27 mouse cellular contexts compared by ENCODE assay signal in genomic region chr2:35434576-35435123, GRCm38 (mm10). TPM values are rescaled to one million over a fixed set of nuclear protein-coding genes. Genes with fewer than 3 reads are reported as not detected.
DNase-seq lines count a peak whose midpoint lies in the region; ATAC-seq and TF ChIP-seq lines count a peak whose summit lies in the region.
"Had no signal": no experiment of that assay in that cellular context is flagged by ENCODE, and none has a peak within 500 bp of the region (broad histone marks: within the 10 kb centered on the region; RNA-seq: fewer than 3 reads in every experiment).

No protein-coding gene starts in this region.

- no peak for DNase-seq in forebrain, embryonic 10.5 days (ENCODE audit: extremely low spot score, low spot score)
- no peak for DNase-seq in forebrain, postnatal 0 days
- DNase-seq in heart, postnatal 10 days: no peak
- peak; percentile 11 for DNase-seq in ES-CJ7 (ENCODE audit: low read depth, low spot score)
- DNase-seq in limb, embryonic 14.5 days (ENCODE audit: low spot score): no peak
- no peak for DNase-seq in adrenal gland, adult 18-20 months (ENCODE audit: low spot score in 2 of 2)
- DNase-seq: adrenal gland, postnatal 10 days; cerebellum, adult 8-10 months; left cerebral cortex, postnatal 4 days; lung, postnatal 14 days; spleen, adult 18-20 months; thymus, postnatal 36 days had no signal

- ATAC-seq in forebrain, postnatal 0 days: no peak
- ATAC-seq in heart, embryonic 15.5 days (replicated peaks; ENCODE audit: insufficient number of reproducible peaks, insufficient read depth, low FRiP score, low read depth): no peak
- peak; percentile 18; the same call in 1 of the 2 replicates for ATAC-seq in limb, embryonic 14.5 days (ENCODE audit: low FRiP score, low read depth)
- no peak for ATAC-seq in neural tube, embryonic 15.5 days (ENCODE audit: low FRiP score)
- ATAC-seq: CD4-positive, CD25-positive, alpha-beta regulatory T cell, adult 4 months had no signal

- TF ChIP-seq POLR2A in limb, embryonic 14.5 days (IDR thresholded peaks at IDR 0.05; ENCODE audit: borderline replicate concordance, extremely low read depth, insufficient read depth, insufficient read length): no peak

- H3K27me3 ChIP-seq in forebrain, embryonic 10.5 days (ENCODE audit: poor library complexity, severe bottlenecking): no peaks in the 10 kb centered on the region
- H3K27me3 ChIP-seq in forebrain, postnatal 0 days (ENCODE audit: insufficient read depth, low read length): no peaks in the 10 kb centered on the region
- no peaks in the 10 kb centered on the region for H3K27me3 ChIP-seq in heart, embryonic 15.5 days
- H3K27me3 ChIP-seq in limb, embryonic 14.5 days (ENCODE audit: control insufficient read depth, insufficient read depth, low read length): no peaks in the 10 kb centered on the region
- no peaks in the 10 kb centered on the region for H3K27me3 ChIP-seq in neural tube, embryonic 15.5 days (replicated peaks)
- H3K27me3 ChIP-seq: embryonic facial prominence, embryonic 12.5 days; hindbrain, embryonic 12.5 days; kidney, embryonic 15.5 days; megakaryocyte, embryonic 14.5 days had no signal

- no peak for TF ChIP-seq CTCF in forebrain, postnatal 0 days (IDR thresholded peaks at IDR 0.05; ENCODE audit: low read depth)

- intact Hi-C loops in heart, postnatal 10 days (cut with DNase I): loop anchor here (5.0 kb wide), 1 partner anchor 78 kb away; no protein-coding TSS in a partner anchor

- H3K36me3 ChIP-seq in forebrain, embryonic 10.5 days (replicated peaks): no peaks in the 10 kb centered on the region
- no peaks in the 10 kb centered on the region for H3K36me3 ChIP-seq in forebrain, postnatal 0 days (ENCODE audit: insufficient read depth)
- H3K36me3 ChIP-seq in heart, embryonic 15.5 days: no peaks in the 10 kb centered on the region
- H3K36me3 ChIP-seq in limb, embryonic 14.5 days (ENCODE audit: control insufficient read depth, insufficient read depth, low read length): no peaks in the 10 kb centered on the region
- H3K36me3 ChIP-seq in neural tube, embryonic 15.5 days: no peaks in the 10 kb centered on the region
- H3K36me3 ChIP-seq: embryonic facial prominence, embryonic 12.5 days; hindbrain, embryonic 12.5 days; kidney, embryonic 15.5 days had no signal

- no peak overlapping the region for H3K4me2 ChIP-seq in forebrain, postnatal 0 days (ENCODE audit: low read depth)
- H3K4me2 ChIP-seq in heart, embryonic 15.5 days: no peak overlapping the region
- no peak overlapping the region for H3K4me2 ChIP-seq in limb, embryonic 14.5 days (replicated peaks; ENCODE audit: low read depth, low read length, severe bottlenecking)
- H3K4me2 ChIP-seq in neural tube, embryonic 15.5 days: no peak overlapping the region
- H3K4me2 ChIP-seq: embryonic facial prominence, embryonic 12.5 days; hindbrain, embryonic 12.5 days; kidney, embryonic 15.5 days had no signal

- no peaks in the 10 kb centered on the region for H3K9me3 ChIP-seq in forebrain, embryonic 10.5 days
- no peaks in the 10 kb centered on the region for H3K9me3 ChIP-seq in forebrain, postnatal 0 days (ENCODE audit: low read length)
- no peaks in the 10 kb centered on the region for H3K9me3 ChIP-seq in heart, embryonic 15.5 days (replicated peaks)
- no peaks in the 10 kb centered on the region for H3K9me3 ChIP-seq in limb, embryonic 14.5 days (ENCODE audit: control insufficient read depth, low read length)
- H3K9me3 ChIP-seq in neural tube, embryonic 15.5 days (replicated peaks): no peaks in the 10 kb centered on the region
- H3K9me3 ChIP-seq: embryonic facial prominence, embryonic 12.5 days; hindbrain, embryonic 12.5 days; kidney, embryonic 15.5 days; megakaryocyte, embryonic 14.5 days had no signal

- WGBS in forebrain, embryonic 10.5 days: 84% methylated on average over 6 of the region's 6 CpGs
- 76% methylated on average over 6 of the region's 6 CpGs for WGBS in forebrain, postnatal 0 days
- 66% methylated on average over 6 of the region's 6 CpGs for WGBS in heart, embryonic 15.5 days
- WGBS in limb, embryonic 14.5 days: 61% methylated on average over 6 of the region's 6 CpGs
- WGBS in neural tube, embryonic 15.5 days: 87% methylated on average over 6 of the region's 6 CpGs

- no peak overlapping the region for H3K9ac ChIP-seq in forebrain, postnatal 0 days
- no peak overlapping the region for H3K9ac ChIP-seq in heart, embryonic 15.5 days
- H3K9ac ChIP-seq in limb, embryonic 14.5 days (ENCODE audit: low read depth, low read length, severe bottlenecking): no peak overlapping the region
- H3K9ac ChIP-seq in neural tube, embryonic 15.5 days (replicated peaks): no peak overlapping the region
- H3K9ac ChIP-seq: embryonic facial prominence, embryonic 12.5 days; hindbrain, embryonic 12.5 days; kidney, embryonic 15.5 days had no signal

- 0 out of 2 replicates have a peak overlapping the region, but pooled peaks have one; percentile 15 for H3K27ac ChIP-seq in forebrain, embryonic 10.5 days
- no peak overlapping the region for H3K27ac ChIP-seq in forebrain, postnatal 0 days (ENCODE audit: low read depth, low read length)
- H3K27ac ChIP-seq in heart, embryonic 15.5 days: peak overlapping the region; percentile 72
- H3K27ac ChIP-seq in limb, embryonic 14.5 days (replicated peaks; ENCODE audit: low read depth, low read length): no peak overlapping the region
- no peak overlapping the region for H3K27ac ChIP-seq in neural tube, embryonic 15.5 days (replicated peaks)
- H3K27ac ChIP-seq: embryonic facial prominence, embryonic 12.5 days; hindbrain, embryonic 12.5 days had no signal

- peaks cover 31% of the 10 kb centered on the region for H3K4me1 ChIP-seq in forebrain, embryonic 10.5 days
- H3K4me1 ChIP-seq in forebrain, postnatal 0 days (ENCODE audit: insufficient read depth): no peaks in the 10 kb centered on the region
- H3K4me1 ChIP-seq in heart, embryonic 15.5 days (replicated peaks): peaks cover 43% of the 10 kb centered on the region
- H3K4me1 ChIP-seq in limb, embryonic 14.5 days (ENCODE audit: control insufficient read depth, insufficient read depth, low read length): peaks cover 26% of the 10 kb centered on the region
- H3K4me1 ChIP-seq in neural tube, embryonic 15.5 days: peaks cover 16% of the 10 kb centered on the region

- no peak overlapping the region for H3K4me3 ChIP-seq in forebrain, embryonic 10.5 days
- H3K4me3 ChIP-seq in forebrain, postnatal 0 days (ENCODE audit: low read depth, low read length): no peak overlapping the region
- no peak overlapping the region for H3K4me3 ChIP-seq in heart, embryonic 15.5 days
- no peak overlapping the region for H3K4me3 ChIP-seq in limb, embryonic 14.5 days (replicated peaks; ENCODE audit: low read length)
- H3K4me3 ChIP-seq in neural tube, embryonic 15.5 days (replicated peaks): no peak overlapping the region
- H3K4me3 ChIP-seq: embryonic facial prominence, embryonic 12.5 days; hindbrain, embryonic 12.5 days; kidney, embryonic 15.5 days; megakaryocyte, embryonic 14.5 days had no signal

RNA-seq across cellular contexts. Expression of gene Ggta1, which starts 28.4 kb away (rescaled TPM):
- 6.4 TPM in 2 replicates for polyA plus RNA-seq in forebrain, embryonic 10.5 days (2016; fragmentation: Nextera tagmentation; extraction: Ambion mirVana)
- total RNA-seq in forebrain, postnatal 0 days (2014; rRNA removed): 6.8 and 7.9 TPM in 2 replicates
- 3.0 and 4.3 TPM in 2 replicates for polyA plus RNA-seq in forebrain, postnatal 0 days (2015; fragmentation: Nextera tagmentation; extraction: Ambion mirVana)
- 27.4 and 31.6 TPM in 2 replicates for polyA plus RNA-seq in heart, embryonic 15.5 days (2015; fragmentation: Nextera tagmentation; extraction: Ambion mirVana)
- 10 to 100 TPM; 19.9 to 28.8 TPM for total RNA-seq in heart, postnatal 10 days (2021)
- 27.4 TPM in 2 replicates for polyA plus RNA-seq in limb, embryonic 14.5 days (2012; rRNA removed)
- polyA plus RNA-seq in limb, embryonic 14.5 days (2014; fragmentation: Nextera tagmentation; extraction: Ambion mirVana): 29.2 and 36.1 TPM in 2 replicates
- 7.4 and 14.2 TPM in 2 replicates for polyA plus RNA-seq in neural tube, embryonic 15.5 days (2015; fragmentation: Nextera tagmentation; extraction: Ambion mirVana)
- total RNA-seq in adrenal gland, adult 18-20 months (2021): 1 to 10 TPM; 9.4 to 9.8 TPM

RNA-seq across cellular contexts. Expression of gene 4930402F06Rik, which starts 37.7 kb away (rescaled TPM):
- not detected in 2 replicates for polyA plus RNA-seq in forebrain, embryonic 10.5 days (2016; fragmentation: Nextera tagmentation; extraction: Ambion mirVana)
- not detected in 2 replicates for total RNA-seq in forebrain, postnatal 0 days (2014; rRNA removed)
- polyA plus RNA-seq in forebrain, postnatal 0 days (2015; fragmentation: Nextera tagmentation; extraction: Ambion mirVana): not detected in 2 replicates
- polyA plus RNA-seq in heart, embryonic 15.5 days (2015; fragmentation: Nextera tagmentation; extraction: Ambion mirVana): not detected in 2 replicates
- not detected for total RNA-seq in heart, postnatal 10 days (2021)
- not detected in 2 replicates for polyA plus RNA-seq in limb, embryonic 14.5 days (2012; rRNA removed)
- not detected in 2 replicates for polyA plus RNA-seq in limb, embryonic 14.5 days (2014; fragmentation: Nextera tagmentation; extraction: Ambion mirVana)
- polyA plus RNA-seq in neural tube, embryonic 15.5 days (2015; fragmentation: Nextera tagmentation; extraction: Ambion mirVana): not detected in 2 replicates
- total RNA-seq in adrenal gland, adult 18-20 months (2021): not detected
- total RNA-seq: adrenal gland, postnatal 10 days; common myeloid progenitor, adult 5-6 weeks; gastrocnemius, postnatal 4 days; layer of hippocampus, adult 18-20 months; left cerebral cortex, postnatal 4 days; MEL; midbrain, postnatal 0 days had no signal
- polyA plus RNA-seq: CD4-positive, CD25-positive, alpha-beta regulatory T cell, adult 4 months; embryonic facial prominence, embryonic 12.5 days; hindbrain, embryonic 12.5 days; intestine, embryonic 14.5 days; kidney, embryonic 15.5 days; liver, embryonic 16.5 days; midbrain, postnatal 0 days; neural tube, embryonic 11.5 days had no signal

Comparison
In these comparisons a context has a peak if more than half of its experiments do, and no peak if none do; other contexts are left out.
1. H3K27ac ChIP-seq: peak in forebrain, embryonic 10.5 days (single experiment) and heart, embryonic 15.5 days (single experiment); none in forebrain, postnatal 0 days (single experiment), limb, embryonic 14.5 days (single experiment) and neural tube, embryonic 15.5 days (single experiment).